Mouse (Mus musculus): ENCODE measurements around the gene Vmp1. TPM values are rescaled to one million over a fixed set of nuclear protein-coding genes. Genes with fewer than 3 reads are reported as not detected.

Gene Vmp1
- polyA plus RNA-seq (2012): 1.3 and 2.6 TPM in 2 replicates

GRCm38 (mm10) chr11:86683395-86684125 lies at the start of gene Vmp1, which contains the start of gene Ptrh2:
Gene Vmp1, minus strand, starts transcription at chr11:86683836.
Gene Ptrh2, plus strand, starts transcription at chr11:86683985.
- peaks cover 53% of the 10 kb centered on the region for H3K36me3 ChIP-seq (ENCODE audit: control insufficient read depth)
- H3K4me3 ChIP-seq (replicated peaks): peak within 1 kb of the TSS; percentile 91
- TF ChIP-seq TAL1 (IDR thresholded peaks at IDR 0.05; ENCODE audit: low read length): no peak
- no peak for TF ChIP-seq GATA1 (IDR thresholded peaks at IDR 0.05; ENCODE audit: low read length)
- H3K4me1 ChIP-seq (ENCODE audit: control insufficient read depth): peaks cover 69% of the 10 kb centered on the region
- no peaks in the 10 kb centered on the region for H3K9me3 ChIP-seq (ENCODE audit: control insufficient read depth, low read length)
- no peaks in the 10 kb centered on the region for H3K27me3 ChIP-seq (ENCODE audit: control insufficient read depth)

- H3K36me3 ChIP-seq (ENCODE audit: control insufficient read depth): peaks cover 99% of the 10 kb centered on the region
- H3K27me3 ChIP-seq (ENCODE audit: control insufficient read depth): no peaks in the 10 kb centered on the region
- H3K9me3 ChIP-seq (ENCODE audit: control insufficient read depth, low read length): no peaks in the 10 kb centered on the region
- TF ChIP-seq GATA1 (IDR thresholded peaks at IDR 0.05; ENCODE audit: low read length) (no peak), TAL1 (IDR thresholded peaks at IDR 0.05; ENCODE audit: low read length) (no peak)
- no peak overlapping the region for H3K4me3 ChIP-seq (replicated peaks)
- H3K4me1 ChIP-seq (ENCODE audit: control insufficient read depth): peaks cover 9% of the 10 kb centered on the region
Observed at GRCm38 (mm10) chr11:86731443-86731842, 47.8 kb upstream of the Vmp1 start.

- peaks cover 100% of the 10 kb centered on the region for H3K36me3 ChIP-seq (ENCODE audit: control insufficient read depth)
- no peak for TF ChIP-seq TAL1 (IDR thresholded peaks at IDR 0.05; ENCODE audit: low read length)
- TF ChIP-seq GATA1 (IDR thresholded peaks at IDR 0.05; ENCODE audit: low read length): no peak
Observed at GRCm38 (mm10) chr11:86725607-86726006, 42.0 kb upstream of the Vmp1 start.

GRCm38 (mm10) chr11:86724982-86725381 lies 41.3 kb upstream of the Vmp1 start:
- H3K27me3 ChIP-seq (ENCODE audit: control insufficient read depth): no peaks in the 10 kb centered on the region
- H3K4me3 ChIP-seq (replicated peaks): no peak overlapping the region
- TF ChIP-seq TAL1 (IDR thresholded peaks at IDR 0.05; ENCODE audit: low read length) (no peak), GATA1 (IDR thresholded peaks at IDR 0.05; ENCODE audit: low read length) (no peak)
- H3K9me3 ChIP-seq (ENCODE audit: control insufficient read depth, low read length): no peaks in the 10 kb centered on the region
- H3K4me1 ChIP-seq (ENCODE audit: control insufficient read depth): no peaks in the 10 kb centered on the region
- H3K36me3 ChIP-seq (ENCODE audit: control insufficient read depth): peaks cover 100% of the 10 kb centered on the region

More at GRCm38 (mm10) chr11:86725607-86726006, 42.0 kb upstream of the Vmp1 start:
- no peaks in the 10 kb centered on the region for H3K9me3 ChIP-seq (ENCODE audit: control insufficient read depth, low read length)
- no peaks in the 10 kb centered on the region for H3K27me3 ChIP-seq (ENCODE audit: control insufficient read depth)
- no peak overlapping the region for H3K4me3 ChIP-seq (replicated peaks)
- no peaks in the 10 kb centered on the region for H3K4me1 ChIP-seq (ENCODE audit: control insufficient read depth)

- Histone ChIP-seq H3K4me1 (ENCODE audit: control insufficient read depth) (no peaks in the 10 kb centered on the region), H3K36me3 (ENCODE audit: control insufficient read depth) (peaks cover 100% of the 10 kb centered on the region), H3K4me3 (replicated peaks) (no peak overlapping the region), H3K27me3 (ENCODE audit: control insufficient read depth) (no peaks in the 10 kb centered on the region), H3K9me3 (ENCODE audit: control insufficient read depth, low read length) (no peaks in the 10 kb centered on the region)
- TF ChIP-seq GATA1 (IDR thresholded peaks at IDR 0.05; ENCODE audit: low read length) (no peak), TAL1 (IDR thresholded peaks at IDR 0.05; ENCODE audit: low read length) (no peak)
Observed at GRCm38 (mm10) chr11:86724004-86724403, 40.4 kb upstream of the Vmp1 start.

- Histone ChIP-seq H3K4me3 (replicated peaks) (no peak overlapping the region), H3K4me1 (ENCODE audit: control insufficient read depth) (no peaks in the 10 kb centered on the region), H3K36me3 (ENCODE audit: control insufficient read depth) (peaks cover 98% of the 10 kb centered on the region), H3K27me3 (ENCODE audit: control insufficient read depth) (no peaks in the 10 kb centered on the region), H3K9me3 (ENCODE audit: control insufficient read depth, low read length) (no peaks in the 10 kb centered on the region)
- TF ChIP-seq GATA1 (IDR thresholded peaks at IDR 0.05; ENCODE audit: low read length) (no peak), TAL1 (IDR thresholded peaks at IDR 0.05; ENCODE audit: low read length) (no peak)
Observed at GRCm38 (mm10) chr11:86719390-86719789, 35.8 kb upstream of the Vmp1 start.

- Histone ChIP-seq H3K4me1 (ENCODE audit: control insufficient read depth) (no peaks in the 10 kb centered on the region), H3K9me3 (ENCODE audit: control insufficient read depth, low read length) (no peaks in the 10 kb centered on the region), H3K4me3 (replicated peaks) (no peak overlapping the region), H3K36me3 (ENCODE audit: control insufficient read depth) (peaks cover 98% of the 10 kb centered on the region), H3K27me3 (ENCODE audit: control insufficient read depth) (no peaks in the 10 kb centered on the region)
- TF ChIP-seq TAL1 (IDR thresholded peaks at IDR 0.05; ENCODE audit: low read length): no peak
Observed at GRCm38 (mm10) chr11:86718369-86718768, 34.7 kb upstream of the Vmp1 start.

GRCm38 (mm10) chr11:86717306-86718065 lies 33.9 kb upstream of the Vmp1 start:
- TF ChIP-seq GATA1 (IDR thresholded peaks at IDR 0.05; ENCODE audit: low read length) (no peak), TAL1 (IDR thresholded peaks at IDR 0.05; ENCODE audit: low read length) (no peak)
- Histone ChIP-seq H3K4me1 (ENCODE audit: control insufficient read depth) (no peaks in the 10 kb centered on the region), H3K9me3 (ENCODE audit: control insufficient read depth, low read length) (no peaks in the 10 kb centered on the region), H3K4me3 (replicated peaks) (no peak overlapping the region), H3K27me3 (ENCODE audit: control insufficient read depth) (no peaks in the 10 kb centered on the region), H3K36me3 (ENCODE audit: control insufficient read depth) (peaks cover 98% of the 10 kb centered on the region)

GRCm38 (mm10) chr11:86714606-86715005 lies 31.0 kb upstream of the Vmp1 start:
- Histone ChIP-seq H3K4me1 (ENCODE audit: control insufficient read depth) (no peaks in the 10 kb centered on the region), H3K4me3 (replicated peaks) (no peak overlapping the region), H3K36me3 (ENCODE audit: control insufficient read depth) (peaks cover 98% of the 10 kb centered on the region), H3K27me3 (ENCODE audit: control insufficient read depth) (no peaks in the 10 kb centered on the region), H3K9me3 (ENCODE audit: control insufficient read depth, low read length) (no peaks in the 10 kb centered on the region)
- TF ChIP-seq TAL1 (IDR thresholded peaks at IDR 0.05; ENCODE audit: low read length): no peak
- no peak for TF ChIP-seq GATA1 (IDR thresholded peaks at IDR 0.05; ENCODE audit: low read length)

Data from erythroblast, embryonic 14.5 days (primary cell).